1 mouse cellular context compared by ENCODE assay signal in genomic region chr10:80398719-80399190, GRCm38 (mm10).
TF ChIP-seq lines count a peak whose summit lies in the region.

No protein-coding gene starts in this region.

TF ChIP-seq in CH12.LX, 34 proteins besides CTCF, POLR2A, EP300 and RAD21 (continued from another document):
- TF ChIP-seq KAT2A (IDR thresholded peaks at IDR 0.05; ENCODE audit: insufficient replicate concordance, low read length) (no peak), SIN3A (IDR thresholded peaks at IDR 0.05; ENCODE audit: low read length) (peak; percentile 36), UBTF (IDR thresholded peaks at IDR 0.05; ENCODE audit: low read depth, low read length) (0 out of 2 replicates have a peak, but pooled peaks have one; percentile 45), ZNF384 (IDR thresholded peaks at IDR 0.05; ENCODE audit: low read depth, low read length) (no peak), MAX (IDR thresholded peaks at IDR 0.05; ENCODE audit: low read length) (peak; percentile 95), BHLHE40 (IDR thresholded peaks at IDR 0.05; ENCODE audit: low read depth, low read length) (peak; percentile 93), TCF12 (IDR thresholded peaks at IDR 0.05; ENCODE audit: low read depth, low read length) (peak; percentile 81), PAX5 (IDR thresholded peaks at IDR 0.05; ENCODE audit: low read length) (no peak), E2F4 (IDR thresholded peaks at IDR 0.05; ENCODE audit: insufficient replicate concordance, low read depth, low read length) (no peak), HCFC1 (IDR thresholded peaks at IDR 0.05; ENCODE audit: low read depth, low read length) (peak; percentile 51), NRF1 (IDR thresholded peaks at IDR 0.05; ENCODE audit: low read depth, low read length) (peak; percentile 94), MAFK (IDR thresholded peaks at IDR 0.05; ENCODE audit: insufficient replicate concordance, low read length) (no peak), MEF2A (IDR thresholded peaks at IDR 0.05; ENCODE audit: borderline replicate concordance, low read depth, low read length) (no peak), SMC3 (IDR thresholded peaks at IDR 0.05; ENCODE audit: low read depth, low read length) (no peak), ETS1 (conservative IDR thresholded peaks at IDR 0.05; ENCODE audit: low read depth, low read length) (no peak; the same call in 1 of the 2 replicates), MYC (IDR thresholded peaks at IDR 0.05; ENCODE audit: low read depth, low read length) (peak; percentile 92), RCOR1 (conservative IDR thresholded peaks at IDR 0.05; ENCODE audit: low read depth, low read length) (no peak), MAZ (IDR thresholded peaks at IDR 0.05; ENCODE audit: low read depth, low read length) (no peak), JUN (IDR thresholded peaks at IDR 0.05; ENCODE audit: insufficient read depth, low read depth, low read length) (no peak), NELFE (IDR thresholded peaks at IDR 0.05; ENCODE audit: low read depth, low read length) (peak; percentile 83), USF1 (IDR thresholded peaks at IDR 0.05; ENCODE audit: low read depth, low read length) (no peak), ZC3H11A (IDR thresholded peaks at IDR 0.05; ENCODE audit: low read depth, low read length) (no peak), ELF1 (IDR thresholded peaks at IDR 0.05; ENCODE audit: low read depth, low read length) (no peak; the same call in 1 of the 2 replicates), ZMIZ1 (IDR thresholded peaks at IDR 0.05; ENCODE audit: low read depth, low read length) (peak; percentile 76; the same call in 1 of the 2 replicates), JUND (conservative IDR thresholded peaks at IDR 0.05; ENCODE audit: low read depth, low read length) (no peak), CHD2 (IDR thresholded peaks at IDR 0.05; ENCODE audit: low read length) (no peak; the same call in 1 of the 2 replicates), GABPA (IDR thresholded peaks at IDR 0.05; ENCODE audit: insufficient replicate concordance, low read depth, low read length) (no peak), ZKSCAN1 (IDR thresholded peaks at IDR 0.05; ENCODE audit: borderline replicate concordance, low read depth, low read length) (no peak), TBP (conservative IDR thresholded peaks at IDR 0.05; ENCODE audit: low read depth, low read length) (0 out of 2 replicates have a peak, but pooled peaks have one; percentile 44), USF2 (conservative IDR thresholded peaks at IDR 0.05; ENCODE audit: low read depth, low read length) (no peak), CHD1 (IDR thresholded peaks at IDR 0.05; ENCODE audit: low read depth, low read length) (no peak)
